Mouse (Mus musculus): Measurements from ENCODE around the gene Gm28919. TPM values are rescaled to one million over a fixed set of nuclear protein-coding genes. Genes with fewer than 3 reads are reported as not detected.
"Not testable (repeated sequence)": the region's sequence is repeated elsewhere in the genome, so short reads cannot be mapped to it uniquely, and the experiment has no call there.

Gm28919 gene
- total RNA-seq (2015) (not detected in 2 replicates), total RNA-seq (2017) (not detected in 2 replicates)

GRCm38 (mm10) chrY:6583246-6583645 is at the start of gene Gm28919:
Gm28919 (plus strand) TSS chrY:6583546.
- not testable (repeated sequence) for ATAC-seq (ENCODE audit: poor library complexity, severe bottlenecking)

Other genes with a start within 250 kb of the Gm28919 start
- not detected in 2 replicates for gene Gm21719, start 99.3 kb downstream of the Gm28919 start, total RNA-seq (2015)
- not detected in 2 replicates for gene Gm21719, start 99.3 kb downstream of the Gm28919 start, total RNA-seq (2017)

Data from megakaryocyte, adult 5-6 weeks (primary cell).